Mouse (Mus musculus) kidney, adult 8-10 months (tissue): Measurements from ENCODE around the gene Gm2163.
"Not testable (repeated sequence)": the region's sequence is repeated elsewhere in the genome, so short reads cannot be mapped to it uniquely, and the experiment has no call there.

ENCODE experiments used
- DNase-seq, 2 experiments: peaks; one replicate each; pipeline ENCODE4 v3.0.0; 2022

The Gm2163 gene

GRCm38 (mm10) chr4:42466452-42466851 is at the start of gene Gm2163:
Gene Gm2163 (plus strand): TSS chr4:42466752.
- not testable (repeated sequence) for DNase-seq

- not testable (repeated sequence) for DNase-seq
Measured at GRCm38 (mm10) chr4:42439078-42439477, 27.5 kb upstream of the Gm2163 start, which contains the start of gene Gm21586. Gene Gm21586 (plus strand): TSS chr4:42439378.

DNA sequence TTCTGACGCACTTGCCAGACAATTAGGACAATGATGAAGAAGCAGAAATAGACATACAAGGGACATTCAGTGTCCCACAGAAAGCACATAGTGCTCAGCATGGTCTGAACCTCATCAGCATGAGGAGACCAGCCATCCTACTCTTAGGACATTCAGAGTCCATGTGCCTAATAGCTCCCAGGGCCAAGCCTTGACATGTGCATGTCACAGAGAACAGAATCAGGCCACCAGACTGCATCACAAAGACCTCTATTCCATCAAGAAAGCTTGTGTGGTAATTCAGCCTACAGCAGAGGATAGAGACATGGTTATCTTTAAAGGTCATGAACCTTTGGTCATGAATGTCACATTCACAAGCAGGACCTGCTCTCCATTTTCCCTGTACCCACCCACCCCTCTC is 61.5 kb downstream of the Gm2163 start, which contains the start of gene Fam205a2:
TSS of gene Fam205a2 (minus strand) at position 101 of the 400 bp plus-strand sequence.
- not testable (repeated sequence) for DNase-seq

DNA sequence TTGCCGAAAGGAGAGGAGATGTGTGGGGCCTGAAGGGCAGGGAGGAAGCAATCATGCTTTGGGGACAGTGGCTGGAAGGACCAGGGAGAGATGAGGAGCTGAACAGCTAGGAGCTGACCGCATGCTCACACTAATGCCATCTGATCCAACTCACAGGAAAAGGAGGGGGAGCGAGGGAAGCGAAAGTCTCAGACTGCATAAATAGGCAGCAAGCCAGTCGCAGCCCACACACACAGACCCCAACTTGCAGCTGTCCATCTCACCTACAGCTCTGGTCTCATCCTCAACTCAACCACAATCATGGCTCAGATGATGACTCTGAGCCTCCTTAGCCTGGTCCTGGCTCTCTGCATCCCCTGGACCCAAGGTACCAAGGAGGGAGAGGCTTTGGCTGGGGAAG is 145.3 kb downstream of the Gm2163 start, which contains the start of gene Gm10591:
TSS of gene Gm10591 (plus strand) at position 301 of the 400 bp plus-strand sequence.
- not testable (repeated sequence) for DNase-seq

GRCm38 (mm10) chr4:42629419-42629818 is 162.9 kb downstream of the Gm2163 start, which contains the start of gene Gm2564:
Gene Gm2564 (plus strand): TSS chr4:42629719.
- DNase-seq: not testable (repeated sequence)
